9 mouse cellular contexts compared by ENCODE assay signal in the genomic region with DNA sequence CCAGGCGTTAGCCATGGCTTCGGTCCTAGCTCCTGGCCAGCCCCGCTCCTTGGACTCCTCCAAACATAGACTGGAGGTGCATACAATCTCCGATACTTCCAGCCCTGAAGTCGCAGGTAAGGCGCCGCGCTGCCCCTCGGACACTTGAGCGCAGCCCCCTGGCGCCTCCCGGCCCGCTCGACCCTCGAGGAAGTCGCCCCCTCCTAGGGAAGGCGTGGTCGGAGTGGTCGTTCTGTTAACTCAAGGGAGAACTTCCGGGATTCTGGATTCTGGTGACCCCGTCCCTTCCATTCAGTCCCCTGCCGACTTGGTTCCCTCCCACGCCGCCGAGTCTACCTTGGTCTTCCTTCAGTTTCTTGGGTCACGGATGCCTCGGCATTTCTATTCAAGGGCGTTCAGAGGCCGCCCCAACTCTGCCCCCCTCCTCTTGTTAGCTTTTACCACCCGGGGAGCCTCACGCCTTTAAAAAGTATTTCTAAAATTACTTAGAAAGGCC. TPM values are rescaled to one million over a fixed set of nuclear protein-coding genes. Genes with fewer than 3 reads are reported as not detected.
A peak's percentile ranks its signal among the peaks of the same experiment; 100 is the strongest.
DNase-seq lines count a peak whose midpoint lies in the region; ATAC-seq and TF ChIP-seq lines count a peak whose summit lies in the region.
"Had no signal": no experiment of that assay in that cellular context is flagged by ENCODE, and none has a peak within 500 bp of the region (broad histone marks: within the 10 kb centered on the region; RNA-seq: fewer than 3 reads in every experiment).

No protein-coding gene starts in this region.

- no peak for TF ChIP-seq EP300 in lung, postnatal 0 days (IDR thresholded peaks at IDR 0.05)

- H3K27me3 ChIP-seq in lung, postnatal 0 days (replicated peaks; ENCODE audit: insufficient read depth, low read length): peaks cover 88% of the 10 kb centered on the region
- H3K27me3 ChIP-seq in forebrain, embryonic 11.5 days (ENCODE audit: control insufficient read depth, insufficient read depth, low read length): peaks cover 86% of the 10 kb centered on the region
- peaks cover 93% of the 10 kb centered on the region for H3K27me3 ChIP-seq in limb, embryonic 15.5 days
- H3K27me3 ChIP-seq in stomach, embryonic 14.5 days (ENCODE audit: control insufficient read depth, insufficient read depth, low read length): peaks cover 35% of the 10 kb centered on the region

- H3K36me3 ChIP-seq in lung, postnatal 0 days (ENCODE audit: insufficient read depth, low read length): no peaks in the 10 kb centered on the region
- no peaks in the 10 kb centered on the region for H3K36me3 ChIP-seq in forebrain, embryonic 11.5 days (ENCODE audit: control insufficient read depth, insufficient read depth, low read length)
- H3K36me3 ChIP-seq in limb, embryonic 15.5 days: no peaks in the 10 kb centered on the region
- no peaks in the 10 kb centered on the region for H3K36me3 ChIP-seq in stomach, embryonic 14.5 days (ENCODE audit: control insufficient read depth, insufficient read depth, low read length)

- TF ChIP-seq CTCF in lung, postnatal 0 days (IDR thresholded peaks at IDR 0.05): no peak

- no peak for DNase-seq in lung, postnatal 0 days (ENCODE audit: low spot score)
- no peak for DNase-seq in lung, adult 18-20 months
- no peak for DNase-seq in forebrain, embryonic 11.5 days (ENCODE audit: low spot score)
- DNase-seq in adrenal gland, postnatal 25 days: no peak
- no peak for DNase-seq in gastrocnemius, postnatal 25 days

- H3K4me3 ChIP-seq in lung, postnatal 0 days (ENCODE audit: low read depth, low read length): peak overlapping the region; percentile 65
- H3K4me3 ChIP-seq in forebrain, embryonic 11.5 days (ENCODE audit: low read depth, low read length): peak overlapping the region; percentile 46
- H3K4me3 ChIP-seq in limb, embryonic 15.5 days: peak overlapping the region; percentile 52
- peak overlapping the region; percentile 55 for H3K4me3 ChIP-seq in stomach, embryonic 14.5 days (ENCODE audit: low read depth, low read length)

- ATAC-seq in lung, postnatal 0 days: no peak
- ATAC-seq in forebrain, embryonic 11.5 days (replicated peaks; ENCODE audit: low FRiP score): no peak
- ATAC-seq in limb, embryonic 15.5 days (ENCODE audit: insufficient number of reproducible peaks, low FRiP score, low TSS enrichment, low read depth): no peak
- no peak for ATAC-seq in stomach, embryonic 14.5 days (ENCODE audit: insufficient number of reproducible peaks, insufficient read depth, low FRiP score, low read depth)
- no peak for ATAC-seq in activated CD4-positive, CD25-positive, alpha-beta regulatory T cell, adult 4 months

- WGBS in lung, postnatal 0 days: under 1% methylated on average over 26 of the region's 31 CpGs
- under 1% methylated on average over 31 of the region's 31 CpGs for WGBS in forebrain, embryonic 11.5 days
- 1% methylated on average over 31 of the region's 31 CpGs for WGBS in limb, embryonic 15.5 days
- 2% methylated on average over 31 of the region's 31 CpGs for WGBS in stomach, embryonic 14.5 days

- no peaks in the 10 kb centered on the region; the same call in 1 of the 2 replicates for H3K9me3 ChIP-seq in lung, postnatal 0 days (ENCODE audit: low read length)
- no peaks in the 10 kb centered on the region for H3K9me3 ChIP-seq in forebrain, embryonic 11.5 days (ENCODE audit: control insufficient read depth, low read length)
- H3K9me3 ChIP-seq in limb, embryonic 15.5 days: no peaks in the 10 kb centered on the region
- H3K9me3 ChIP-seq in stomach, embryonic 14.5 days (ENCODE audit: control insufficient read depth, low read depth, low read length): no peaks in the 10 kb centered on the region

- H3K9ac ChIP-seq in lung, postnatal 0 days (replicated peaks; ENCODE audit: low read depth): no peak overlapping the region
- H3K9ac ChIP-seq in forebrain, embryonic 11.5 days (ENCODE audit: low read length): no peak overlapping the region
- no peak overlapping the region; the same call in 1 of the 2 replicates for H3K9ac ChIP-seq in limb, embryonic 15.5 days
- peak overlapping the region; percentile 45; the same call in 1 of the 2 replicates for H3K9ac ChIP-seq in stomach, embryonic 14.5 days (replicated peaks; ENCODE audit: low read depth, low read length)

- 0 out of 2 replicates have a peak, but pooled peaks cover 4% of the 10 kb centered on the region for H3K4me1 ChIP-seq in lung, postnatal 0 days (ENCODE audit: insufficient read depth, low read depth, low read length)
- peaks cover 11% of the 10 kb centered on the region; the same call in 1 of the 2 replicates for H3K4me1 ChIP-seq in forebrain, embryonic 11.5 days (replicated peaks; ENCODE audit: control insufficient read depth, insufficient read depth, low read length)
- peaks cover 31% of the 10 kb centered on the region for H3K4me1 ChIP-seq in limb, embryonic 15.5 days
- H3K4me1 ChIP-seq in stomach, embryonic 14.5 days (ENCODE audit: control insufficient read depth, insufficient read depth, low read length): 0 out of 2 replicates have a peak, but pooled peaks cover 8% of the 10 kb centered on the region

- H3K27ac ChIP-seq in lung, postnatal 0 days (ENCODE audit: low read length): no peak overlapping the region
- no peak overlapping the region for H3K27ac ChIP-seq in forebrain, embryonic 11.5 days (ENCODE audit: low read depth, low read length)
- H3K27ac ChIP-seq in limb, embryonic 15.5 days: no peak overlapping the region
- H3K27ac ChIP-seq in stomach, embryonic 14.5 days (ENCODE audit: low read length): peak overlapping the region; percentile 17; the same call in 1 of the 2 replicates

- peak overlapping the region; percentile 85 for H3K4me2 ChIP-seq in lung, postnatal 0 days (replicated peaks; ENCODE audit: low read depth, low read length)
- H3K4me2 ChIP-seq in forebrain, embryonic 11.5 days (ENCODE audit: low read depth, low read length, severe bottlenecking): peak overlapping the region; percentile 89
- peak overlapping the region; percentile 96 for H3K4me2 ChIP-seq in limb, embryonic 15.5 days
- H3K4me2 ChIP-seq in stomach, embryonic 14.5 days (replicated peaks; ENCODE audit: low read depth, low read length): peak overlapping the region; percentile 94

RNA-seq across cellular contexts. Expression of a gene that starts 15.0 kb away (rescaled TPM):
- polyA plus RNA-seq in lung, postnatal 0 days (2015; fragmentation: Nextera tagmentation; extraction: Ambion mirVana): 1.5 and 1.8 TPM in 2 replicates
- 9.2 and 11.9 TPM in 2 replicates for polyA plus RNA-seq in forebrain, embryonic 11.5 days (2014; fragmentation: Nextera tagmentation; extraction: Ambion mirVana)
- polyA plus RNA-seq in limb, embryonic 15.5 days (2015; fragmentation: Nextera tagmentation; extraction: Ambion mirVana): 9.1 and 19.7 TPM in 2 replicates
- polyA plus RNA-seq in stomach, embryonic 14.5 days (2014; fragmentation: Nextera tagmentation; extraction: Ambion mirVana): 24.2 and 24.7 TPM in 2 replicates
- not detected for polyA plus RNA-seq in activated CD4-positive, CD25-positive, alpha-beta regulatory T cell, adult 4 months (2017; shearing (Covaris generic))
- total RNA-seq in adrenal gland, postnatal 25 days (2021): 0.21 and 0.71 TPM in 2 replicates
- 10 to 100 TPM in 1 of 2 experiments, 1 to 10 TPM in 1; 5.2 to 24.5 TPM for total RNA-seq in gastrocnemius, postnatal 25 days (2021)
- total RNA-seq: neutrophil, adult 5-6 weeks had no signal
